9 mouse cellular contexts compared by ENCODE assay signal in genomic region chr2:33543429-33544202, GRCm38 (mm10).
DNase-seq lines count a peak whose midpoint lies in the region; ATAC-seq lines count a peak whose summit lies in the region.
"Had no signal": no experiment of that assay in that cellular context is flagged by ENCODE, and none has a peak within 500 bp of the region (broad histone marks: within the 10 kb centered on the region; RNA-seq: fewer than 3 reads in every experiment).

No protein-coding gene starts in this region.

- peak; percentile 41 for ATAC-seq in heart, embryonic 15.5 days (replicated peaks; ENCODE audit: insufficient number of reproducible peaks, insufficient read depth, low FRiP score, low read depth)
- ATAC-seq in forebrain, embryonic 16.5 days: peak; percentile 82
- ATAC-seq in liver, embryonic 15.5 days (ENCODE audit: insufficient read depth): no peak

- DNase-seq in heart, adult 9 months (ENCODE audit: low spot score in 2 of 2): no peak
- DNase-seq in cerebellum, adult 11 months: peak; percentile 56
- DNase-seq in kidney, postnatal 4 days: peak; percentile 51 to 62
- peak; percentile 63 for DNase-seq in right cerebral cortex, postnatal 4 days
- no peak for DNase-seq in thymus, postnatal 10 days (ENCODE audit: low spot score in 2 of 2)

- H3K9me3 ChIP-seq in heart, embryonic 15.5 days (replicated peaks): no peaks in the 10 kb centered on the region
- no peaks in the 10 kb centered on the region for H3K9me3 ChIP-seq in forebrain, embryonic 16.5 days (ENCODE audit: control insufficient read depth, low read length)
- no peaks in the 10 kb centered on the region for H3K9me3 ChIP-seq in liver, embryonic 15.5 days (replicated peaks)

- 3% methylated on average over 34 of the region's 38 CpGs for WGBS in heart, embryonic 15.5 days
- WGBS in forebrain, embryonic 16.5 days: under 1% methylated on average over 33 of the region's 38 CpGs
- WGBS in liver, embryonic 15.5 days (ENCODE audit: insufficient replicate concordance): 2% methylated on average over 31 of the region's 38 CpGs

- H3K27ac ChIP-seq in heart, embryonic 15.5 days: no peak overlapping the region
- peak overlapping the region; percentile 92 for H3K27ac ChIP-seq in forebrain, embryonic 16.5 days (ENCODE audit: low read length)
- H3K27ac ChIP-seq in liver, embryonic 15.5 days (replicated peaks): no peak overlapping the region

- peak overlapping the region; percentile 41 for H3K9ac ChIP-seq in heart, embryonic 15.5 days
- peak overlapping the region; percentile 75 for H3K9ac ChIP-seq in forebrain, embryonic 16.5 days (replicated peaks; ENCODE audit: low read depth, low read length)
- no peak overlapping the region for H3K9ac ChIP-seq in liver, embryonic 15.5 days

- peaks cover 18% of the 10 kb centered on the region for H3K4me1 ChIP-seq in heart, embryonic 15.5 days (replicated peaks)
- H3K4me1 ChIP-seq in forebrain, embryonic 16.5 days (replicated peaks; ENCODE audit: control insufficient read depth, insufficient read depth, low read length): peaks cover 37% of the 10 kb centered on the region
- H3K4me1 ChIP-seq in liver, embryonic 15.5 days (replicated peaks): 0 out of 2 replicates have a peak, but pooled peaks cover 4% of the 10 kb centered on the region

- H3K27me3 ChIP-seq in heart, embryonic 15.5 days: peaks cover 75% of the 10 kb centered on the region
- H3K27me3 ChIP-seq in forebrain, embryonic 16.5 days (replicated peaks; ENCODE audit: control insufficient read depth, insufficient read depth, low read length): peaks cover 19% of the 10 kb centered on the region; the same call in 1 of the 2 replicates
- H3K27me3 ChIP-seq in liver, embryonic 15.5 days: peaks cover 82% of the 10 kb centered on the region

- no peaks in the 10 kb centered on the region for H3K36me3 ChIP-seq in heart, embryonic 15.5 days
- H3K36me3 ChIP-seq in forebrain, embryonic 16.5 days (ENCODE audit: control insufficient read depth, insufficient read depth): no peaks in the 10 kb centered on the region
- no peaks in the 10 kb centered on the region for H3K36me3 ChIP-seq in liver, embryonic 15.5 days (replicated peaks)

- H3K4me2 ChIP-seq in heart, embryonic 15.5 days: peak overlapping the region; percentile 91
- peak overlapping the region; percentile 89 for H3K4me2 ChIP-seq in forebrain, embryonic 16.5 days (ENCODE audit: low read length)
- H3K4me2 ChIP-seq in liver, embryonic 15.5 days: peak overlapping the region; percentile 45

- H3K4me3 ChIP-seq in heart, embryonic 15.5 days: peak overlapping the region; percentile 54
- H3K4me3 ChIP-seq in forebrain, embryonic 16.5 days (replicated peaks; ENCODE audit: low read length): peak overlapping the region; percentile 58
- H3K4me3 ChIP-seq in liver, embryonic 15.5 days (replicated peaks): peak overlapping the region; percentile 10; the same call in 1 of the 2 replicates
- H3K4me3 ChIP-seq: myocyte had no signal

Comparison
In these comparisons a context has a peak if more than half of its experiments do, and no peak if none do; other contexts are left out.
1. DNase-seq: peak in cerebellum, adult 11 months (single experiment), kidney, postnatal 4 days (2 of 2) and right cerebral cortex, postnatal 4 days (single experiment); none in heart, adult 9 months (0 of 2) and thymus, postnatal 10 days (0 of 2).
2. Peak in every context shown above with its lines, with median percentiles within 50 percentile points of each other: H3K4me2 ChIP-seq and H3K4me3 ChIP-seq.